Mouse (Mus musculus) retina, postnatal 7 days (tissue): ENCODE measurements around the gene Tshz2.

Experiments used
- DNase-seq: peaks from one replicate; pipeline ENCODE4 v3.0.0-alpha.2; 2012; ENCODE audit warnings: low read depth, low spot score

Gene Tshz2

DNA sequence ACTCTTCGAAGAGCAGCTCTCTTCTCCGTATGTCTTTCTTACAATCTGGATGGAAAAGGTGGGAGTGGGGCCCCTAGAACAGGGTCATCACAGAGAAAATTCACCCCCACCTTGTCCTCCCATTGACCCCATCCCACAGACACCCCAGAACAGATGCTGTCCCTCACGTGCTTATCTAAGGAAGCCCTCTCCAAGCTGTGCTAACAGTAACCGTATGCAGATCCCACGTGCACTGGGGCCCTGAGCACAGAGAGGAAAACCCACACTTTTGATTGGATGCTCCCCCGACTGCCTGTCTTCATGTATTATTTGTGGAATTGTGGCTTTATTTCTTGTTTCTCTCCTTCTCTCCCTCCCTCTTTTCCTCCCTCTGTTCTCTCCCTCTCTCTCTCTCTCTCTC, 229.9 kb downstream of the Tshz2 start:
- no peak for DNase-seq

- DNase-seq: no peak
Measured at GRCm38 (mm10) chr2:169869468-169869867, 236.7 kb downstream of the Tshz2 start.

DNA sequence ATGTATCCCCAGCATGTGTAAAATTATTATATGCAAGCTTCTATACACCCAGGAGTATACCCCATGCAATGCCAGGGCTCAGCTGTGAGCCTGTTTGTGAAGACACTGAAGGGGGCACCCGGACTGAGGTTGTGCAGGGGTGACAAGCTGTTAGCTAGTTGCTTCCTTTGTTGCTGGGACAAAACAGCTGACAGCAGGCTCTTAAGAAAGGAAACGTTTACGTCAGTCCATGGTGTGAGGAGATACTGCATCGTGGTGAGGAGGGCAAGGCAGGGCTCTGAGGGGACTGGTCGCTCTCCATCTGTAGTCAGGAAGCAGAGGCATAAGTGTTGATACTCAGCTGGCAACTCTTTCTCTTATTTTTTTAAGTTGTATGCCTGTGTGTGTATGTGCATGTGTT, 237.7 kb downstream of the Tshz2 start:
- DNase-seq: no peak

DNA sequence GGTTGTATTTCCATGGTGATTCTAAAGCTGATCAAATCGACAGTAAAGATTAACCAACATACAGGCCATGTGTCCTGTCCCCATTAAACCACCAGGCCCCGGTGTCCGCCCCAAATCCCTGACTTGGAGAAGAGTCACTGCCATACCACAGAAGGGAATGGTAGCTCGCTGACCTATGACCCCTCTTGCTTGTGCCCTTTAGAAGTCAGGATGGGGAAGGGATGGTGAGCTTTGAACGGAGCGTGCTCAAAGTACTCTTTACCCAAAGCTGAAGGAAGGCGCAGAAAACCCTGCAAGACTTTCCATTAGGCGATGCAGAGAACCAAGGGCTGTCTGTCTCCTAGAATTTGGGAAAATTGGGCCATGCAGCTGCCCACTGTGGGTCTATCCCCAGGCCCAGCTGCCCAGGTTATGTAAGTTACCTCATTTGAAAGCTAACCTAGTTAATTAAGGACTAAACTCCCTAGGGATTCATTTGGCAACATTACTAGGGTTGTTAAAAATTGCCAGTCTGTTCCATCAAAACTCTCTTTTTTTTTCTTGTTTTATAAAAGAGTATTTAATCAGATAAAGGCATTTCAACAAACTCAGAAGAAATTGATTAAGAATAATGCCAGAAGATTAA, 238.7 kb downstream of the Tshz2 start:
- no peak for DNase-seq

DNA sequence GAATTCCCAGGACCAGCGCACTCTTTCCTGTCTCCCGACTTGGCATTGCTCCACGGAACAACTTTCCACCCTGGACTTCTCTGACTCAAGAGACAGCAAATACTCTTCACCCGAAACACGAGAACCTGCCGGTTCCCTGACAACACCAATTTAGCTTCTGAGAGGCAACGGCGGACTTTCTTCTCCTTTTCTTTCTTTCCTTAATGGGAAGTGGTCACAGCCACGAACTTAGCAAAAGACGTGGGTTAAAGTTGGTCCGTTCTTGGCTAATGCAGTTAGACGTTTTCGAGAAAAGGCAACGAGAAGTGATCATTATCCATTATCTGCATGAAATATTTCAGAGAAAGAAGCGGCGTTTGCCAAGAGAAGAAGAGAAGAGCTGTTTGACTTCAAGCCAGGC, 240.6 kb downstream of the Tshz2 start:
- DNase-seq: no peak

DNA sequence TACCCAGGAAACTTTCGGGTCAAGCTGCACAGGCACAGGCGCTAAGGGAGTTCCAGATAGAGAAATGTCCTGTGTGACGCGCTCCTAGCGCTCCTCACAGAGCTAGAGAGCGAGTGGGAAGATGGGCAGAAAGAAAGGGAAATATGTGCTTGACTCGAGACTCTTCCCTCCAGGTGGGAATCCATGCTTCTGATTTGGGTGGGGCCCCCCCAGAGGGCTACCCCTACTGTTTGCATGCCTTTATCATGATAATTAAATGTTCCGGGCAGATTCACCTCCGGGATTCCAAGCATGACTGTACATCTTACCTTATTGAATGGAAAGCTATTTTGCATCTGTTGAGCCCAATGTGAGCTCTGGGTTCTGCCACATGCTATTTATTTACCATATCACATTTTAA, 255.1 kb downstream of the Tshz2 start:
- DNase-seq: no peak

GRCm38 (mm10) chr2:169892441-169893038, 259.7 kb downstream of the Tshz2 start:
- no peak for DNase-seq

DNA sequence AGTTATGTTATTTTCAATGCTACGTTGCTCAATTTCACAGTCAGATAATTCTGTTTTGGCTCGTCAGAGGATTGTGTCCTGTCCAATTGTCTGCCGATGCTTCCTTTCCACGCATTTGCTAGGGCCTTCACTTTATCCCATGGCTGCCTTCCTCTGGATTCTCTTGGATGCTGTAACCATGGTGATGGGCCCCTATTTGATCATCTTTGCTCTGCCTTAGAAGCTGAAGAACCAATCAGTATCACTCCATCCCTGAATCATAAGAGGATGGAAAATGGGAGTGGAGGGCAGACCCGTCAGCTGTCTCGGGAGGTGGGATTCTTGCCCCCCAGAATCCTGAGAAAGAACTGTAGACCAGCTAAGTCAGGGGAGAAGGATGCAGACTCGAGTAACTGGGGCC, 270.1 kb downstream of the Tshz2 start:
- DNase-seq: no peak

DNA sequence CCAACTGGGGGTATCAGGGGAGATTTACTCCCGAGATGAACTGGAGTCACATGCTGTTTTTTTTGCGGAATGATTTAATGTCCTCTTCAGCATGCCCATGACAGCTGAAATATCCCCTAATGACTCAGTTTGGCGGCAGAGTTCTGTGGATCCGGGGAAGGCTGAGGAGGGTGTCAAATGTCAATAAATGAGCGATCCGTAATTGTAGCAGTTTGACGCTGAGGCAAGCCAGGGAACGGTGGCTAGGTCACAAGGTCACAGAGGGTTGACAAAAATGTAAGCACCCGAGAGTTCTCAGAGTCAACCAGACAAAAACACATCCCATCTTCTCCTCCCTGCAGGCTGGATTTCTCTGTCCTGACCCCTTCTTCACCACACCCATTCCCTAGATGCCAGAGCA, 273.6 kb downstream of the Tshz2 start:
- no peak for DNase-seq

- no peak for DNase-seq
Measured at GRCm38 (mm10) chr2:169907979-169908378, 275.2 kb downstream of the Tshz2 start.

- DNase-seq: no peak
Measured at GRCm38 (mm10) chr2:169910606-169911005, 277.8 kb downstream of the Tshz2 start.

DNA sequence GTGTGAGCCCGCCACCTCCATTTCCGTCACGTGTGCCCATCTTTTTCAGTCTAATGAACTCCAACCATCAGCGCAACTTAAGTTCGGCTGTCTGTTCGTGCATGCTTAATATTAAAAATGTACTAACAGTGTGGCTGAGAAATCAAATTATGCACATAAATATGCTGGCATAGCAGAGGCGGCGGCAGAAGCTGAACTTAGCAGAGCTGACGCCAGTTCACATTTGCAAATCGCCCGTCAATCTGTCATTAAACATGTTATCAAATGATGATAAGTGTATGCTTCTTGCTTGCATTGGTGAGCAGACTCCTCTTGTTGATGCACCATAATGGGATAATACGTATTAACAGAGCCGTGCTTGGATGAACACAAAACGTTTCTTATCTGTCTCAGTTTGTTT, 280.0 kb downstream of the Tshz2 start:
- DNase-seq: no peak

DNA sequence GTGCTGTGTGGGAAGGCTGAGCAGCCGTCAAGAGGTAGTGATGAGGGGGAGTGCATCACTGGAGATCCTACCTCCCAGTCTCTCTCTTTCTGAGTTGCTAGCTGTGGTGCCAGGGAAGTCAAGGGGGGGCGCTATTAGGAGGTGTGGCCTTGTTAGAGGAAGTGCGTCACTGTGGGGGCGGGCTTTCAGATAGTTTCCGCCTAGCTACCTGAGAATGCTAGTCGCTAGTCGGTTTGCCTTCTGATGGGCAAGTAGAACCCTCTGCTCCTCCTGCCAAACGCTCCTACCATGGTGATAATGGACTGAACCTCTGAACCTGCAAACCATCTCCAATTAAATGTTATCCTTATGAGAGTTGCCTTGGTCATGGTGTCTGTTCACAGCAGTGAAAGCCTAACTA, 282.1 kb downstream of the Tshz2 start:
- DNase-seq: no peak

GRCm38 (mm10) chr2:169915326-169915725, 282.5 kb downstream of the Tshz2 start:
- no peak for DNase-seq

DNA sequence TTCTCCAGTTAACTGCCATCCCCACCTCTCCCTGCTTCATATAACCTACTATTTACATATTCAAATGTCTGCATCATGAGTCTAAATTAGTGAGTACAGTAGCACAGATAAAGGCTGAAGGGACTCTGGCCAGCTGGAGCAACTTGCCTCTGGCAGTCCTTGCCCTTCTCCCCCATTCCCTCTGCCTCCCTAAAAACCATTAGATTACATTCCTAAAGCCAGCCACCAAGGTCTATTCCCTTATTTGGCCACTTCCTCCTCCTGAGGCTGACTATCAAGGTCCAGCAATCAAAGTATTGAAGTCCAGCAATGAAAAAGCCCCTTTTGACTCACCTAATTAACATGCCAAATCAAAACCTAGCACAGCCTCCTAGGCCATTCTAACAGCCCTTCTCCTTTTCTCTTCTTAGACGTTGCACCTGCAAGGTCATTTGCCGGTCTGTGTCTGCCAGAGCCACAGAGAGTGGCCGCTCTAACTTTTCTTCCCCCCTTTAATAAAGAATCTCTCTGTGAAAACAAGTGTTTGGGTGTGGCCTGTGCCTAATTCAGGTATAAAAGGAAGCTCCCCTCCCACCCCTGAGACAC, 286.4 kb downstream of the Tshz2 start:
- no peak for DNase-seq

- no peak for DNase-seq
Measured at GRCm38 (mm10) chr2:169924177-169924810, 291.5 kb downstream of the Tshz2 start.

DNA sequence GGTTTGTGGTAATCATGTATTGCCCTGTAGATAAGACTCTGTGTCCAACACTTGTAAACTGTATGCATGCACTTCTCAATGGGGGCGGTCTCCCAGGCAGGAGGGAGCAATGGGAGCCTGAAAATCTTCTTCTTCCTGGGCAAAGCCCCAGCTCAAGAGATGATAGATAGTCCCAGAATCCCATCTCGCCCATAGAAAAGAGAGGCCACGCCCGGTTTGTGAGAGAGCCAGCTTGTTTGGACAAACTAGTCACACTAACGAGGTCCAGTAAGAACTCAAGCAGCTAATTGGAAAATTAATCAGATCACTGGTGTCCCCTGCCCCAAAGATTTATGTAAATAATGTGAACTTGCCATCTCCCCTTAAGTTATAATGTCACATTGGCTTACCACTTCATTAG, 292.7 kb downstream of the Tshz2 start:
- DNase-seq: no peak

- DNase-seq: no peak
Measured at GRCm38 (mm10) chr2:169926016-169926415, 293.2 kb downstream of the Tshz2 start.

- no peak for DNase-seq
Measured at GRCm38 (mm10) chr2:169927401-169927800, 294.6 kb downstream of the Tshz2 start.

DNA sequence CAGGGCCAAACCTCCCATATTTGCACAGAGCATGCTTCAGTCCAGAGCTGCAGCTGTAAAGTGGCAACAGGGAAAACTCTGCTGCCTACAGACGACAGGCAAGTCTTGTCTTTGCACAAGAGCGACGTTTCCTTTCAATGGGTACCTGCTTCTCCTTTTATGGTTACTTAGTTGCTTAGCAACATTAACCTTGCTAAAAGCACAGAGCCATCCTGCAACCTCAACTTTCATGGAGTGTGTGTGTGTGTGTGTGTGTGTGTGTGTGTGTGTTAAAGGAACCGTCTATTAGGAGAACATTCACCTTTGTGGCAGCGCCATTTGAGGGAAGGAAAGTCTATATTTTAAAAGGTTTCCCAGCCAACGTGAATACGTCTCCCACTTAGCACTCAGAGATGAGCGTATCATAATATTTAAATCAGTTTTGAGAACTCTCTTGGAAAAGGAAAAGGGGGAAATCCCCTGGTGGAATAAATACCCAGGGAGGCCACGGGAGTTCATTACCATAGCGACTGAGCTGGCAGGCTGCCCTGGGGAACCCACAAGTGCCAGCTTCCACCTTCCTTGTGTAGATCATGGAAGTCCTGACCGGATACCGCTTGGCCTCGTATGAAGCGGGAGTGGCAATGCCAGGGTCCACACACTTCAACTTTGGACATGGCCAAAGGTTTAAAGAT, 295.8 kb downstream of the Tshz2 start:
- DNase-seq: no peak

GRCm38 (mm10) chr2:169929540-169930497, 297.0 kb downstream of the Tshz2 start:
- peak; percentile 82 for DNase-seq
